Mouse (Mus musculus) liver, adult 2 months (tissue): ENCODE measurements around the gene Dync1i1. TPM values are rescaled to one million over a fixed set of nuclear protein-coding genes. Genes with fewer than 3 reads are reported as not detected.
"Not testable (repeated sequence)": the region's sequence is repeated elsewhere in the genome, so short reads cannot be mapped to it uniquely, and the experiment has no call there.

Experiments used
- DNase-seq: peaks from one replicate; pipeline ENCODE4 v3.0.0-alpha.2; 2011; ENCODE audit warnings: low read depth, low spot score; ENCODE audit errors: extremely low read depth
- H3K27ac ChIP-seq: fragments of 200-500 bp; replicated peaks from 2 replicates; pipeline ENCODE4 v1.5.1; 2012; ENCODE audit warnings: low read depth, mild to moderate bottlenecking, control low read depth, inconsistent platforms, low read length; ENCODE audit not compliant: insufficient read depth
- H3K27me3 ChIP-seq: fragments of 200-500 bp; 2 replicates; pipeline ENCODE4 v1.6.1; 2012; ENCODE audit warnings: mild to moderate bottlenecking, moderate library complexity, low read length, inconsistent platforms; ENCODE audit not compliant: control insufficient read depth, insufficient read depth
- H3K36me3 ChIP-seq: fragments of 200-500 bp; 2 replicates; pipeline ENCODE4 v1.6.1; 2012; ENCODE audit warnings: low read length, inconsistent platforms; ENCODE audit not compliant: control insufficient read depth, insufficient read depth
- H3K4me1 ChIP-seq: fragments of 200-500 bp; 2 replicates; pipeline ENCODE4 v1.6.1; 2011; ENCODE audit warnings: low read length; ENCODE audit not compliant: control insufficient read depth, insufficient read depth
- H3K4me3 ChIP-seq: fragments of 200-500 bp; 2 replicates; pipeline ENCODE4 v1.5.1; 2011; ENCODE audit warnings: low read depth, mild to moderate bottlenecking, control low read depth, low read length, moderate library complexity; ENCODE audit not compliant: insufficient read depth
- H3K79me2 ChIP-seq: fragments of 200-500 bp; 2 replicates; pipeline ENCODE4 v1.6.1; 2012; ENCODE audit warnings: inconsistent platforms, mild to moderate bottlenecking, low read length, moderate library complexity; ENCODE audit not compliant: control insufficient read depth, insufficient read depth
- H3K9ac ChIP-seq: fragments of 200-500 bp; 2 replicates; pipeline ENCODE4 v1.6.1; 2012; ENCODE audit warnings: low read depth, mild to moderate bottlenecking, control low read depth, inconsistent platforms, low read length
- CTCF ChIP-seq: fragments of 200-500 bp; IDR thresholded peaks from 2 replicates; pipeline ENCODE4 v1.5.1; 2011; ENCODE audit warnings: low read depth, low read length, control low read depth
- POLR2A ChIP-seq: fragments of 200-500 bp; IDR thresholded peaks from 2 replicates; pipeline ENCODE4 v1.6.1; 2011; ENCODE audit warnings: low read length, control low read depth; ENCODE audit not compliant: insufficient read depth; ENCODE audit errors: extremely low read depth
- WGBS: fragments of 180-500 bp; shearing (Covaris S2); methylation state at CpG from one replicate; pipeline ENCODE4 v1.1.7; 2018; 5-methylcytosine and 5-hydroxymethylcytosine counted together
- polyA plus RNA-seq: library from polyadenylated mRNA; depleted of rRNA; stranded (reverse); fragments of >200 nt; gene quantifications from 2 replicates; pipeline ENCODE4 v1.2.3, GENCODE M21; 2012; rRNA removed
- total RNA-seq: library from RNA; depleted of rRNA; stranded (reverse); fragments of >200 nt; gene quantifications from 2 replicates; pipeline ENCODE4 v1.2.3, GENCODE M21; 2014; rRNA removed

Dync1i1 gene
- not detected in 2 replicates for total RNA-seq
- not detected in 2 replicates for polyA plus RNA-seq

DNA sequence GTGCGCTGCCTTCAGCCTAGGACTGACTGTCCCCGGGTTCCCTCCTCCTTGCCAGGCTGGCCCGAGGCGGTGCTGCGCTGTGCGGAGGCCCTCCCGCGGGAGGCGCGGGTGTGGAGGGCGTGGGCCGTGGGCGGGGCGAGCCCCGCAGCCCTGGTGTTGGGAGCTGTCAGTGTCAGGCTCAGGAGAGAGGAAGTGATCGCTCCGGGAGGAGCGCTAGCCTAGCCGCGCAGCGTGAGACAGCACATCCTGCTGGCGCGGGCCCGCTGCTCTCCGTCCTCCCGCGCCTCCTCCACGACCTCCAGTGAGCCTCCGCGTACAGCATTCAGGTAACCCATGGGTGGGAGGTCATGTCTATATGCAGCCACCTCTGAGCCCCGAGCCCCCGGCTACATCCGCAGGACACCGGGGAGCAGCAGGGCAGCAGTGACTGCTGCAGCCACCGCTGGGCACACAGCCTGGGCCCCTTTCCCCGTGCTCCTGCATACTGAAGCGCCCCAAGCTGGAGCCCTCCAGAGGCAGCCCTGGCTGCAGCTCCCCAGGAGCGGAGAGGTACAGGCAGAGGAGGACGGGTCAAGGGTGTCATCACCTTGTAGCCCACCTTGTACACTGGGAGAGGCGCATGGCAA lies at the start of gene Dync1i1:
Gene Dync1i1, plus strand, starts transcription at position 29 of the 626 bp plus-strand sequence.
- no peaks in the 10 kb centered on the region for H3K36me3 ChIP-seq
- H3K79me2 ChIP-seq, result no peaks in the 10 kb centered on the region
- H3K4me1 ChIP-seq, result no peaks in the 10 kb centered on the region
- no peak within 1 kb of the TSS for H3K9ac ChIP-seq
- no peak for DNase-seq
- 2% methylated on average over 40 of the region's 40 CpGs for WGBS
- no peak within 1 kb of the TSS for H3K27ac ChIP-seq
- H3K4me3 ChIP-seq, result no peak within 1 kb of the TSS
- peaks cover 6% of the 10 kb centered on the region for H3K27me3 ChIP-seq
- TF ChIP-seq POLR2A (no peak), CTCF (no peak)

DNA sequence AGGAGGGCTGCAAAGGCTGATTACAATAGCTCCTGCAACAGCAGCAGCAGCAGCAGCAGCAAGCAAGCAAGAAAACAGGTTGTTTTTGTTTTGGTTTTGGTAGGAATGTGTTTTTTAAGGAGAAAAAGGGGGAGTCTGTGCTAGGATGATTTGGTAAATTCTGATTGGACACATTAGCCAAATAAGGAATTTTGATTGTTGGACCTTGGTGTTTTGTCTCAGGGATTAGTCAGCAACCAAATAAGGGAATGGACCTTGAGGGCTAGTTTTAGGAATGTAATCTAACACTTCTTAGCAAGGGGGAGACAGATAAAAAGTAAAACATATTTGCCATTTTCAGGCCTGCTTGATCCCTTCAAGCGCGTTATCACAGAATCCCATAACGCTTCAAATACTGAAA lies 45.7 kb upstream of the Dync1i1 start:
- no peak for DNase-seq
- H3K79me2 ChIP-seq, result no peaks in the 10 kb centered on the region
- no peak overlapping the region for H3K4me3 ChIP-seq
- no peaks in the 10 kb centered on the region for H3K4me1 ChIP-seq
- no peak overlapping the region for H3K27ac ChIP-seq
- no peak for TF ChIP-seq POLR2A
- TF ChIP-seq CTCF, result no peak
- H3K9ac ChIP-seq, result no peak overlapping the region
- no peaks in the 10 kb centered on the region for H3K27me3 ChIP-seq
- no peaks in the 10 kb centered on the region for H3K36me3 ChIP-seq
- 86% methylated on average over 3 of the region's 3 CpGs for WGBS

DNA sequence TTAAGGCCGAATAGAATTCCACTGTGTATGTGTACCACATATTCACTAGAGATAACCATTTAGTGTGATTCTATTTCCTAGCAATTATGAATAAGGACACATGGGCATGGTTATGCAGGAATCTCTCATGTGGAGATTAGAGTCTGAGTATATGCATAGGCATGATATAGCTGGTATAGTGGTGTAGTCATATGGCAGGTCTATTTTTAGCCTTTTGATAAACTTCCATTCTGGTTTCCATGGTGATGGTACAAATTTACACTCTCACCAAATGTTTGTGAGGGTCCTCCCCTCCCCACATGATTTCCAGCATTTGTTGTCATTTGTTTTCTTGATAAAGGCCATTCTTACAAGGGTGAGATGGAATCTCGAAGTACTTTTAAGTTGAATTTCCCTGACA lies 23.6 kb upstream of the Dync1i1 start:
- no peak for DNase-seq

DNA sequence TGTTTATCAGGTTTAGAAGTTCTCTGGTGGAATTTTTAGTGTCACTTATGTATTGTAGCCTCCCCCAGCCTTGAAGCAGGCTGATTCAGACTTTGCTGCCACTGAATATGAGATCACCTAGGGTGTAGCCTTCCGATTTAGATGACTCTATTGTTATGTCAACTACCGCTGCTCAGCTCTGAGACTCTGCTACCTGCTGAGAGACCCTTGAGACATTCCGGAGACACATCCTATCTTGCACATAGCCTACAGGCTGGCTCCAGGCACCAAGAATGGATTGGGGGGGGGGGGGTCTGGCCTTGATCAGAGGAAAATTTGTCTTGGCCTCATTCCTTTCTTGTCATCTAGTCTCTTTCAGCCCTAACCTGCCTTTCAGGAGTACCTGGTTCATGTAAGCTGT lies 17.5 kb upstream of the Dync1i1 start:
- H3K79me2 ChIP-seq, DNase-seq, H3K27ac ChIP-seq, H3K4me1 ChIP-seq, H3K36me3 ChIP-seq, H3K27me3 ChIP-seq, H3K9ac ChIP-seq, H3K4me3 ChIP-seq: not testable (repeated sequence)
- WGBS, result 74% methylated on average over 3 of the region's 3 CpGs

More for the DNA sequence above, 23.6 kb upstream of the Dync1i1 start:
- H3K4me3 ChIP-seq, result no peak overlapping the region
- H3K9ac ChIP-seq, result no peak overlapping the region
- H3K27me3 ChIP-seq, result no peaks in the 10 kb centered on the region
- H3K27ac ChIP-seq, result no peak overlapping the region
- 81% methylated on average over 2 of the region's 2 CpGs for WGBS
- H3K4me1 ChIP-seq, result no peaks in the 10 kb centered on the region
- H3K36me3 ChIP-seq, result no peaks in the 10 kb centered on the region
- TF ChIP-seq POLR2A, result no peak
- TF ChIP-seq CTCF, result no peak
- no peaks in the 10 kb centered on the region for H3K79me2 ChIP-seq

DNA sequence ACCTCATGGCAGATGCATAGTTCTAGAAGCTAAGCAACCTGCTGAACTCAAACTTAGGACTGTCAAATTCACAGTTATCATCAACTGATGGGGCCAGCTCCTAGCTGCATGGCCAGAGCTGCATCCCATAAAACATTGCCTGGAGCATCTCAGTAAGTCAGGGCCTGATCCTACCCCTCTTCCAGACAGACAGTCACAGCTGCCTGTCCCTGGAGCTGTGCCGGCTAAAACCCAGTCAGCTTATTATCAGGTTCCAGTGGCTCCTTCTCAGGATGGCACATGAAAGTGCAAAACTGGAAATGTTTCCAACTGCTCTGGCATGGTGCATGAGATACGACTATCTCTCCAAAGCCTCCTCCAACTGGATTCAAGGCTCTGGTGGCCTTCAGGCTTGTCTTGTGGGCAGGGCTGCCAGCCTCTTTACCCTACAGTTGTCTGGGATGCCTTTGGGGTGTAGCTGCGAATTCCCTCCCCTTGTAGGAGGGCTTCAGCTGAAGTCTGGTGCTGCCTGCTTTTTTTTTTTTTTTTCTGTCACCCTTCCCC lies 15.3 kb upstream of the Dync1i1 start:
- WGBS, result 60% methylated on average over 3 of the region's 3 CpGs
- no peak for DNase-seq
- H3K4me1 ChIP-seq, result no peaks in the 10 kb centered on the region
- H3K9ac ChIP-seq, result no peak overlapping the region
- TF ChIP-seq POLR2A (no peak), CTCF (no peak)
- H3K79me2 ChIP-seq, result no peaks in the 10 kb centered on the region
- no peaks in the 10 kb centered on the region for H3K36me3 ChIP-seq
- H3K27me3 ChIP-seq, result no peaks in the 10 kb centered on the region
- no peak overlapping the region for H3K4me3 ChIP-seq
- H3K27ac ChIP-seq, result no peak overlapping the region

DNA sequence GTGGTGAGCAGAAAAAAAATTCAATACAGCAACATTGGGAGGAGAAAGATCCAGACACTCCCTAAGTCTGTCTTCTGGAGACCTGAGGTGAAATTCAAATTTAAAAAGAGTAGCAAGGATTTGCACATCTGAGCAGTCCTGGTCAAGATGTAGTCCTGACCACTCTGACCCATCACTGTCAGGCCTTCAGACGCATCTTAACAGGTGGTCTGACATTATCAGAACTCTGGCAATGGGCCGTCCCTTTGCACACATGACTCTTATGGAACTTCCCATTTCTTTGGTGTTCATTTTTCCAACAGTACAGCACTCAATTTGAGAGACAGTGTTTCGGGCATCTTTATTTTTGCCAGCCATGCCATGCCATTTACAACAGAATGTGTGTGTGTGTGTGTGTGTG lies 12.8 kb upstream of the Dync1i1 start:
- Histone ChIP-seq H3K4me3 (no peak overlapping the region), H3K79me2 (no peaks in the 10 kb centered on the region), H3K4me1 (no peaks in the 10 kb centered on the region), H3K9ac (no peak overlapping the region), H3K27me3 (no peaks in the 10 kb centered on the region), H3K27ac (no peak overlapping the region), H3K36me3 (no peaks in the 10 kb centered on the region)
- DNase-seq, result no peak
- TF ChIP-seq POLR2A, result no peak
- TF ChIP-seq CTCF, result no peak
- 87% methylated on average over 3 of the region's 3 CpGs for WGBS
